Mouse (Mus musculus): ENCODE results near the gene Pdzk1. TPM values are rescaled to one million over a fixed set of nuclear protein-coding genes. Genes with fewer than 3 reads are reported as not detected.

Gene Pdzk1
- polyA plus RNA-seq, 1 experiment from 2014 or later, result 0.10 TPM

GRCm38 (mm10) chr3:96867863-96868262 lies 38.8 kb downstream of the Pdzk1 start:
- Histone ChIP-seq H3K27ac (ENCODE audit: low read depth, low read length) (no peak overlapping the region), H3K9ac (ENCODE audit: low read depth, low read length) (no peak overlapping the region), H3K27me3 (ENCODE audit: control insufficient read depth, insufficient read depth, low read length) (no peaks in the 10 kb centered on the region), H3K4me1 (ENCODE audit: control insufficient read depth, insufficient read depth, low read length) (no peaks in the 10 kb centered on the region), H3K36me3 (ENCODE audit: control insufficient read depth, insufficient read depth, low read length) (peaks cover 14% of the 10 kb centered on the region), H3K4me3 (ENCODE audit: low read depth, low read length) (no peak overlapping the region), H3K9me3 (replicated peaks; ENCODE audit: control insufficient read depth, low read length) (no peaks in the 10 kb centered on the region), H3K4me2 (no peak overlapping the region)
- ATAC-seq (replicated peaks; ENCODE audit: insufficient number of reproducible peaks, low FRiP score, low TSS enrichment), result no peak
- 85% methylated on average over 3 of the region's 3 CpGs for WGBS (ENCODE audit: insufficient replicate concordance)

- no peak for ATAC-seq (replicated peaks; ENCODE audit: insufficient number of reproducible peaks, low FRiP score, low TSS enrichment)
- no peaks in the 10 kb centered on the region for H3K27me3 ChIP-seq (ENCODE audit: control insufficient read depth, insufficient read depth, low read length)
- no peak overlapping the region for H3K27ac ChIP-seq (ENCODE audit: low read depth, low read length)
- no peak overlapping the region for H3K4me3 ChIP-seq (ENCODE audit: low read depth, low read length)
- peaks cover 18% of the 10 kb centered on the region for H3K36me3 ChIP-seq (ENCODE audit: control insufficient read depth, insufficient read depth, low read length)
- WGBS (ENCODE audit: insufficient replicate concordance), result 94% methylated on average over 8 of the region's 8 CpGs
- no peaks in the 10 kb centered on the region for H3K9me3 ChIP-seq (replicated peaks; ENCODE audit: control insufficient read depth, low read length)
- H3K4me2 ChIP-seq, result no peak overlapping the region
- H3K9ac ChIP-seq (ENCODE audit: low read depth, low read length), result no peak overlapping the region
- H3K4me1 ChIP-seq (ENCODE audit: control insufficient read depth, insufficient read depth, low read length), result no peaks in the 10 kb centered on the region
Measured at GRCm38 (mm10) chr3:96868566-96868965, 39.5 kb downstream of the Pdzk1 start.

- Histone ChIP-seq H3K27ac (ENCODE audit: low read depth, low read length) (no peak overlapping the region), H3K36me3 (ENCODE audit: control insufficient read depth, insufficient read depth, low read length) (peaks cover 18% of the 10 kb centered on the region), H3K9me3 (replicated peaks; ENCODE audit: control insufficient read depth, low read length) (no peaks in the 10 kb centered on the region), H3K4me2 (no peak overlapping the region), H3K4me1 (ENCODE audit: control insufficient read depth, insufficient read depth, low read length) (no peaks in the 10 kb centered on the region), H3K9ac (ENCODE audit: low read depth, low read length) (no peak overlapping the region), H3K27me3 (ENCODE audit: control insufficient read depth, insufficient read depth, low read length) (no peaks in the 10 kb centered on the region), H3K4me3 (ENCODE audit: low read depth, low read length) (no peak overlapping the region)
- no peak for ATAC-seq (replicated peaks; ENCODE audit: insufficient number of reproducible peaks, low FRiP score, low TSS enrichment)
- whole genome bisulfite sequencing (ENCODE audit: insufficient replicate concordance), result 90% methylated on average over 7 of the region's 7 CpGs
Measured at GRCm38 (mm10) chr3:96869091-96869490, 40.0 kb downstream of the Pdzk1 start.

GRCm38 (mm10) chr3:96870270-96870669 lies 41.2 kb downstream of the Pdzk1 start:
- H3K36me3 ChIP-seq (ENCODE audit: control insufficient read depth, insufficient read depth, low read length), result peaks cover 18% of the 10 kb centered on the region
- WGBS (ENCODE audit: insufficient replicate concordance), result 92% methylated on average over 2 of the region's 2 CpGs

GRCm38 (mm10) chr3:96871070-96871469 lies 42.0 kb downstream of the Pdzk1 start:
- Histone ChIP-seq H3K4me2 (no peak overlapping the region), H3K4me1 (ENCODE audit: control insufficient read depth, insufficient read depth, low read length) (no peaks in the 10 kb centered on the region), H3K27ac (ENCODE audit: low read depth, low read length) (no peak overlapping the region), H3K9me3 (replicated peaks; ENCODE audit: control insufficient read depth, low read length) (no peaks in the 10 kb centered on the region), H3K4me3 (ENCODE audit: low read depth, low read length) (no peak overlapping the region), H3K9ac (ENCODE audit: low read depth, low read length) (no peak overlapping the region), H3K36me3 (ENCODE audit: control insufficient read depth, insufficient read depth, low read length) (peaks cover 18% of the 10 kb centered on the region), H3K27me3 (ENCODE audit: control insufficient read depth, insufficient read depth, low read length) (no peaks in the 10 kb centered on the region)
- WGBS (ENCODE audit: insufficient replicate concordance), result 73% methylated on average over 8 of the region's 8 CpGs
- no peak for ATAC-seq (replicated peaks; ENCODE audit: insufficient number of reproducible peaks, low FRiP score, low TSS enrichment)

More at GRCm38 (mm10) chr3:96870270-96870669, 41.2 kb downstream of the Pdzk1 start:
- no peak overlapping the region for H3K4me3 ChIP-seq (ENCODE audit: low read depth, low read length)
- no peak overlapping the region for H3K4me2 ChIP-seq
- no peaks in the 10 kb centered on the region for H3K27me3 ChIP-seq (ENCODE audit: control insufficient read depth, insufficient read depth, low read length)
- no peak overlapping the region for H3K9ac ChIP-seq (ENCODE audit: low read depth, low read length)
- H3K27ac ChIP-seq (ENCODE audit: low read depth, low read length), result no peak overlapping the region
- ATAC-seq (replicated peaks; ENCODE audit: insufficient number of reproducible peaks, low FRiP score, low TSS enrichment), result no peak
- H3K9me3 ChIP-seq (replicated peaks; ENCODE audit: control insufficient read depth, low read length), result no peaks in the 10 kb centered on the region
- H3K4me1 ChIP-seq (ENCODE audit: control insufficient read depth, insufficient read depth, low read length), result no peaks in the 10 kb centered on the region

GRCm38 (mm10) chr3:96872501-96872900 lies 43.4 kb downstream of the Pdzk1 start:
- 92% methylated on average over 8 of the region's 8 CpGs for WGBS (ENCODE audit: insufficient replicate concordance)
- no peaks in the 10 kb centered on the region for H3K9me3 ChIP-seq (replicated peaks; ENCODE audit: control insufficient read depth, low read length)
- H3K9ac ChIP-seq (ENCODE audit: low read depth, low read length), result no peak overlapping the region
- H3K4me2 ChIP-seq, result no peak overlapping the region
- no peak overlapping the region for H3K27ac ChIP-seq (ENCODE audit: low read depth, low read length)
- no peaks in the 10 kb centered on the region for H3K4me1 ChIP-seq (ENCODE audit: control insufficient read depth, insufficient read depth, low read length)
- H3K27me3 ChIP-seq (ENCODE audit: control insufficient read depth, insufficient read depth, low read length), result no peaks in the 10 kb centered on the region
- H3K36me3 ChIP-seq (ENCODE audit: control insufficient read depth, insufficient read depth, low read length), result peaks cover 18% of the 10 kb centered on the region
- H3K4me3 ChIP-seq (ENCODE audit: low read depth, low read length), result no peak overlapping the region
- ATAC-seq (replicated peaks; ENCODE audit: insufficient number of reproducible peaks, low FRiP score, low TSS enrichment), result no peak

GRCm38 (mm10) chr3:96874808-96875571 lies 45.9 kb downstream of the Pdzk1 start:
- no peaks in the 10 kb centered on the region for H3K4me1 ChIP-seq (ENCODE audit: control insufficient read depth, insufficient read depth, low read length)
- no peak overlapping the region for H3K9ac ChIP-seq (ENCODE audit: low read depth, low read length)
- no peak overlapping the region for H3K4me2 ChIP-seq
- no peaks in the 10 kb centered on the region for H3K9me3 ChIP-seq (replicated peaks; ENCODE audit: control insufficient read depth, low read length)
- peaks cover 18% of the 10 kb centered on the region for H3K36me3 ChIP-seq (ENCODE audit: control insufficient read depth, insufficient read depth, low read length)
- WGBS (ENCODE audit: insufficient replicate concordance), result 78% methylated on average over 7 of the region's 7 CpGs
- no peak overlapping the region for H3K4me3 ChIP-seq (ENCODE audit: low read depth, low read length)
- no peak overlapping the region for H3K27ac ChIP-seq (ENCODE audit: low read depth, low read length)
- no peak for ATAC-seq (replicated peaks; ENCODE audit: insufficient number of reproducible peaks, low FRiP score, low TSS enrichment)
- no peaks in the 10 kb centered on the region for H3K27me3 ChIP-seq (ENCODE audit: control insufficient read depth, insufficient read depth, low read length)

- Histone ChIP-seq H3K27me3 (ENCODE audit: control insufficient read depth, insufficient read depth, low read length) (no peaks in the 10 kb centered on the region), H3K36me3 (ENCODE audit: control insufficient read depth, insufficient read depth, low read length) (no peaks in the 10 kb centered on the region; the same call in 1 of the 2 replicates), H3K4me1 (ENCODE audit: control insufficient read depth, insufficient read depth, low read length) (no peaks in the 10 kb centered on the region), H3K4me2 (no peak overlapping the region), H3K9ac (ENCODE audit: low read depth, low read length) (no peak overlapping the region), H3K4me3 (ENCODE audit: low read depth, low read length) (no peak overlapping the region), H3K9me3 (replicated peaks; ENCODE audit: control insufficient read depth, low read length) (no peaks in the 10 kb centered on the region), H3K27ac (ENCODE audit: low read depth, low read length) (no peak overlapping the region)
- ATAC-seq (replicated peaks; ENCODE audit: insufficient number of reproducible peaks, low FRiP score, low TSS enrichment), result no peak
- WGBS (ENCODE audit: insufficient replicate concordance), result 83% methylated on average over 9 of the region's 9 CpGs
Measured at GRCm38 (mm10) chr3:96879536-96879935, 50.5 kb downstream of the Pdzk1 start.

- Histone ChIP-seq H3K9me3 (replicated peaks; ENCODE audit: control insufficient read depth, low read length) (no peaks in the 10 kb centered on the region), H3K4me2 (no peak overlapping the region), H3K4me3 (ENCODE audit: low read depth, low read length) (no peak overlapping the region), H3K27ac (ENCODE audit: low read depth, low read length) (no peak overlapping the region), H3K36me3 (ENCODE audit: control insufficient read depth, insufficient read depth, low read length) (no peaks in the 10 kb centered on the region; the same call in 1 of the 2 replicates), H3K9ac (ENCODE audit: low read depth, low read length) (no peak overlapping the region), H3K27me3 (ENCODE audit: control insufficient read depth, insufficient read depth, low read length) (no peaks in the 10 kb centered on the region), H3K4me1 (ENCODE audit: control insufficient read depth, insufficient read depth, low read length) (no peaks in the 10 kb centered on the region)
- 82% methylated on average over 4 of the region's 4 CpGs for WGBS (ENCODE audit: insufficient replicate concordance)
- ATAC-seq (replicated peaks; ENCODE audit: insufficient number of reproducible peaks, low FRiP score, low TSS enrichment), result no peak
Measured at GRCm38 (mm10) chr3:96880385-96880784, 51.3 kb downstream of the Pdzk1 start.
